Mouse (Mus musculus) stomach, postnatal 0 days (tissue): ENCODE results near the gene Rhoh. TPM values are rescaled to one million over a fixed set of nuclear protein-coding genes. Genes with fewer than 3 reads are reported as not detected.

Experiments used
- ATAC-seq: fragments of 200-750 bp; cut with Nextera tagmentation; 2 replicates; pipeline ENCODE4 v1.8.0; 2017; ENCODE audit not compliant: low FRiP score, low TSS enrichment
- DNase-seq: peaks from one replicate; pipeline ENCODE4 v3.0.0-alpha.2; 2016; ENCODE audit warnings: low spot score
- H3K27ac ChIP-seq: fragments of 300-500 bp; sonication (generic); replicated peaks from 2 replicates; pipeline ENCODE4 v1.5.1; 2014; ENCODE audit warnings: mild to moderate bottlenecking, control low read depth
- H3K27me3 ChIP-seq: fragments of 300-500 bp; sonication (generic); 2 replicates; pipeline ENCODE4 v1.6.1; 2014; ENCODE audit warnings: low read length; ENCODE audit not compliant: control insufficient read depth, insufficient read depth
- H3K36me3 ChIP-seq: fragments of 300-500 bp; sonication (generic); 2 replicates; pipeline ENCODE4 v1.6.1; 2014; ENCODE audit warnings: low read length, mixed read lengths; ENCODE audit not compliant: control insufficient read depth, insufficient read depth
- H3K4me1 ChIP-seq: fragments of 300-500 bp; sonication (generic); replicated peaks from 2 replicates; pipeline ENCODE4 v1.6.1; 2014; ENCODE audit warnings: antibody characterized with exemption; ENCODE audit not compliant: control insufficient read depth, insufficient read depth
- H3K4me2 ChIP-seq: fragments of 300-500 bp; sonication (generic); replicated peaks from 2 replicates; pipeline ENCODE4 v1.6.1; 2014; ENCODE audit warnings: low read depth, mild to moderate bottlenecking, control low read depth, moderate library complexity
- H3K4me3 ChIP-seq: fragments of 300-500 bp; sonication (generic); 2 replicates; pipeline ENCODE4 v1.5.1; 2014; ENCODE audit warnings: low read depth, low read length, control low read depth
- H3K9ac ChIP-seq: fragments of 300-500 bp; sonication (generic); 2 replicates; pipeline ENCODE4 v1.6.1; 2014; ENCODE audit warnings: mild to moderate bottlenecking, low read length, control low read depth, mixed read lengths
- H3K9me3 ChIP-seq: fragments of 300-500 bp; sonication (generic); 2 replicates; pipeline ENCODE4 v1.6.1; 2016; ENCODE audit warnings: low read length; ENCODE audit not compliant: control insufficient read depth
- CTCF ChIP-seq: IDR thresholded peaks from 2 replicates; pipeline ENCODE4 v1.5.1; 2016; ENCODE audit warnings: antibody characterized with exemption, low read depth, mild to moderate bottlenecking, moderate library complexity
- EP300 ChIP-seq: optimal IDR thresholded peaks from 2 replicates; pipeline ENCODE3; 2016; ENCODE audit warnings: antibody characterized with exemption
- WGBS: fragments of 180-500 bp; shearing (Covaris S2); extraction: QIAGEN DNeasy Blood & Tissue Kit; methylation state at CpG from one replicate; pipeline ENCODE4 v1.1.7; 2014; 5-methylcytosine and 5-hydroxymethylcytosine counted together
- polyA plus RNA-seq: library from polyadenylated mRNA; unstranded; fragments of >200 nt; fragmentation: Nextera tagmentation; extraction: Ambion mirVana; gene quantifications from 2 replicates; pipeline ENCODE4 v1.2.1, GENCODE M21; 2015

Gene Rhoh
- polyA plus RNA-seq: 0.47 and 0.51 TPM in 2 replicates

- Histone ChIP-seq H3K4me2 (no peak within 1 kb of the TSS), H3K4me3 (no peak within 1 kb of the TSS), H3K27ac (no peak within 1 kb of the TSS), H3K9ac (no peak within 1 kb of the TSS), H3K36me3 (no peaks in the 10 kb centered on the region), H3K9me3 (no peaks in the 10 kb centered on the region), H3K27me3 (no peaks in the 10 kb centered on the region), H3K4me1 (no peaks in the 10 kb centered on the region)
- ATAC-seq: no peak
- TF ChIP-seq CTCF (no peak), EP300 (no peak)
- 68% methylated on average over 10 of the region's 10 CpGs for WGBS
- DNase-seq: no peak
Observed at GRCm38 (mm10) chr5:65861154-65861944, at the start of gene Rhoh. TSS of gene Rhoh (plus strand) at chr5:65861213.

GRCm38 (mm10) chr5:65823601-65824133 lies 37.3 kb upstream of the Rhoh start:
- ATAC-seq (peak; percentile 51; the same call in 1 of the 2 replicates), DNase-seq (peak; percentile 22)
- 77% methylated on average over 5 of the region's 5 CpGs for WGBS
- Histone ChIP-seq H3K9me3 (no peaks in the 10 kb centered on the region), H3K4me3 (no peak overlapping the region), H3K27ac (no peak overlapping the region), H3K36me3 (peaks cover 10% of the 10 kb centered on the region), H3K9ac (no peak overlapping the region), H3K4me1 (no peaks in the 10 kb centered on the region), H3K4me2 (no peak overlapping the region), H3K27me3 (no peaks in the 10 kb centered on the region)
- TF ChIP-seq CTCF: peak; percentile 81
- no peak for TF ChIP-seq EP300

- Histone ChIP-seq H3K4me3 (no peak overlapping the region), H3K36me3 (peaks cover 10% of the 10 kb centered on the region), H3K9me3 (no peaks in the 10 kb centered on the region), H3K4me1 (no peaks in the 10 kb centered on the region), H3K9ac (no peak overlapping the region), H3K27ac (no peak overlapping the region), H3K4me2 (no peak overlapping the region), H3K27me3 (no peaks in the 10 kb centered on the region)
- ATAC-seq (no peak), DNase-seq (no peak)
- 94% methylated on average over 4 of the region's 4 CpGs for WGBS
- TF ChIP-seq EP300: no peak
- TF ChIP-seq CTCF: no peak
Observed at GRCm38 (mm10) chr5:65826476-65826875, 34.5 kb upstream of the Rhoh start.

- DNase-seq (no peak), ATAC-seq (no peak)
- H3K27ac ChIP-seq: no peak overlapping the region
- H3K27me3 ChIP-seq: no peaks in the 10 kb centered on the region
- H3K36me3 ChIP-seq: peaks cover 6% of the 10 kb centered on the region; the same call in 1 of the 2 replicates
- WGBS: 85% methylated on average over 8 of the region's 8 CpGs
- H3K9me3 ChIP-seq: no peaks in the 10 kb centered on the region
- no peak for TF ChIP-seq CTCF
- TF ChIP-seq EP300: no peak
- H3K4me1 ChIP-seq: no peaks in the 10 kb centered on the region
- H3K4me2 ChIP-seq: no peak overlapping the region
- no peak overlapping the region for H3K9ac ChIP-seq
- H3K4me3 ChIP-seq: no peak overlapping the region
Observed at GRCm38 (mm10) chr5:65827102-65827501, 33.9 kb upstream of the Rhoh start.

- H3K27me3 ChIP-seq: no peaks in the 10 kb centered on the region
- no peak overlapping the region for H3K4me3 ChIP-seq
- H3K9ac ChIP-seq: no peak overlapping the region
- H3K4me1 ChIP-seq: no peaks in the 10 kb centered on the region
- no peak overlapping the region for H3K27ac ChIP-seq
- no peak overlapping the region for H3K4me2 ChIP-seq
- H3K36me3 ChIP-seq: peaks cover 2% of the 10 kb centered on the region; the same call in 1 of the 2 replicates
- TF ChIP-seq EP300 (no peak), CTCF (no peak)
- DNase-seq (no peak), ATAC-seq (no peak)
- no peaks in the 10 kb centered on the region for H3K9me3 ChIP-seq
- 88% methylated on average over 5 of the region's 5 CpGs for WGBS
Observed at GRCm38 (mm10) chr5:65828261-65828660, 32.8 kb upstream of the Rhoh start.

- no peak overlapping the region for H3K9ac ChIP-seq
- no peaks in the 10 kb centered on the region for H3K9me3 ChIP-seq
- H3K4me1 ChIP-seq: no peaks in the 10 kb centered on the region
- WGBS: 41% methylated on average over 2 of the region's 2 CpGs
- no peak for ATAC-seq
- peaks cover 2% of the 10 kb centered on the region; the same call in 1 of the 2 replicates for H3K36me3 ChIP-seq
- TF ChIP-seq CTCF: no peak
- no peak for TF ChIP-seq EP300
- no peaks in the 10 kb centered on the region for H3K27me3 ChIP-seq
- H3K4me3 ChIP-seq: no peak overlapping the region
- H3K4me2 ChIP-seq: no peak overlapping the region
- H3K27ac ChIP-seq: no peak overlapping the region
- no peak for DNase-seq
Observed at GRCm38 (mm10) chr5:65829059-65829458, 32.0 kb upstream of the Rhoh start.
